Mouse (Mus musculus): ENCODE data around the gene Eif2d.

GRCm38 (mm10) chr1:131213361-131213760 lies 60.4 kb downstream of the Eif2d start:
- TF ChIP-seq CTCF (IDR thresholded peaks at IDR 0.05) (no peak), EP300 (IDR thresholded peaks at IDR 0.05; ENCODE audit: insufficient read depth, low read depth, low read length) (no peak)

Data from heart, adult 2 months (tissue).